Mouse (Mus musculus): Measurements from ENCODE around the gene Etl4.
"Not testable (repeated sequence)": the region's sequence is repeated elsewhere in the genome, so short reads cannot be mapped to it uniquely, and the experiment has no call there.

Etl4 gene

GRCm38 (mm10) chr2:20302517-20302916 is 392.9 kb downstream of the Etl4 start:
- DNase-seq (ENCODE audit: low spot score in 2 of 2) = no peak

GRCm38 (mm10) chr2:20324954-20325353 is 415.4 kb downstream of the Etl4 start:
- DNase-seq (ENCODE audit: low spot score in 2 of 2) = no peak

DNA sequence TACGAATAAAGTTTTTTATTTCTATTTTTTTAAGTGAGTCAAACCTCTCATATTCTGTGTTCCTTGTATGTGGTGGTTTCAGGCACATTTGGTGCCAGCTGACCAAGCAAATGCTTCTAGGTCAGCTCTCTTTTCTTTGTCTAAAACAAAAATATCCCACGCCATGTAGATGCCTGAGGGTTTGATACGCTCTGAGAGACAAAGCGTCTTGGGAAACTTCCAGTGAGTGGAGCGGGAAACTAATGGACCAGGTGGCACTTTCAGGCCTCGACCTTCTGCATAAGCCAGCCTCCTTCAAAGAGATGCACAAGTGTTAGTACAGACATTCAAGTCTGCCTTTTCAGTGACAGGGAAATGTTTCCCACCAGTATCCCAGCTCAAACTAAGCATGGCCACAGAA is 426.6 kb downstream of the Etl4 start:
- DNase-seq (ENCODE audit: low spot score in 2 of 2) = no peak

DNA sequence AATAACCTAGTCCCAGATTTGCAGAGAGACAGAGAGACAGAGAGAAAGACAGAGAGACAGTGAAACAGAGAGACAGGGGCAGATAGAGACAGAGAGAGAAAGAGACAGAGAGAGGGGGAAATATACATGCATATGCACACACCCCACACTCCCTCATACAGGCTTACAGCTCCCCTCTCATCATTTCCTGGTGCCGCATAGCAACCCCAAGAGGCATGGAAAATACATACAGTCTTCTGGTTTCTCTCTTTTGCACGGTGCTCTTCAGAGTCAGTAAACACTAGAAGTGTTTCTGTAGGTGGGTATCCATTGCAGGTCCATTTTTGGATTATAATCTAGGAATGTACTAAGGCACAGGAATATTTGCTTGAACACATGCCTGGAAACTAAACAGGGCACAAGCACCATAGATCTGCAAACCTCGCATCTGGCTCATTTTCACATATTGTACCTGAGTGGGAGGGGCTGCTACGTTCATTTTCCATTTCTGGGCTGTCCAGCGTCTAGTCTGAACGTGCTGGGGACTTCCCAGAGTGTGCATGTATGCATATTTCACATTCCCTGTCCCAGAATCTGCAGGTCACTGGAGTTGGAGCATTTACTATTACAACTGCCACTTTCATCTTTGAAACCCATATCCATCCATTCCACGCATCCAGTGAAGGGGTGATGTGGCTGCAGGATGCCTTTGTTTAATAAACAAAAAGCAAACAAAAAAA is 429.6 kb downstream of the Etl4 start:
- DNase-seq (ENCODE audit: low spot score in 2 of 2) = no peak

DNA sequence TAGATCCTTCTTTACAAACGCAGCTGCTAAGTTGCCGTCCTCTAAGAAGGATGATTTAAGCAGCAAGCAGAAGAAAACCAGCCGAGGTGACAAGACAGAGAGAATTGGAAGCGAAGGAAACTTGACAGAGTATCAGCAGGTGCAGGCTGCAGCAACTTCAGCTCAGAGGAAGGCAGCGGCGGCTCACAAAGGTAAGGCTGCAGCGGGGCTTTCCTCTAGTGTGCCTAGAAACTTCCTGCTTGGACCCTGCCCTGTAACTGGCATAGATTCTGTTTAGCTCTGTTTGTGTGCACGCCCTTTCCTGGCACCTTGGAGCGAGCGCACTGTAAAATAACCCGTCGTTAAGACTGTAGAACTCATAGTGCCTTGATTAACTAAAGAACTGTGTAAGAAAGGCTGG is 430.3 kb downstream of the Etl4 start:
- no peak for DNase-seq (ENCODE audit: low spot score in 2 of 2)

DNA sequence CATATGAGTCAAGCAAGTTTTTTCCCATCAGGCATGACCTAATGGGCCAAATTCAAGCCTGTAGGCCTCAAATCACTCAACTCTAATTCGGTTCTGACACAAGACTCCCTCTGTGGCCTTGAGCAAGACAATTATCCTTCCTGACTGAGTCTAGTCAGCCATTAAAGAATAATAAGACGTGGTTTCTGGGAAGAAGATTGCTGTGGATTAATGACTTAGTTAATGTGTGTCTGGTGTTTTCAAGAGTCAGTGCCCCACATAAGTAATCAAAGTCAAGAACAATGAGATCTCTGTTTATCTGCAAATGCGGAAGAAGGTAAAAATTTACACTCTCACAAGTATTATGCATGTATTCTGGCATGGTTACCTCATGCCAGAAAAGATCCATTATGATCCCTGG is 437.3 kb downstream of the Etl4 start:
- DNase-seq (ENCODE audit: low spot score in 2 of 2) = no peak

DNA sequence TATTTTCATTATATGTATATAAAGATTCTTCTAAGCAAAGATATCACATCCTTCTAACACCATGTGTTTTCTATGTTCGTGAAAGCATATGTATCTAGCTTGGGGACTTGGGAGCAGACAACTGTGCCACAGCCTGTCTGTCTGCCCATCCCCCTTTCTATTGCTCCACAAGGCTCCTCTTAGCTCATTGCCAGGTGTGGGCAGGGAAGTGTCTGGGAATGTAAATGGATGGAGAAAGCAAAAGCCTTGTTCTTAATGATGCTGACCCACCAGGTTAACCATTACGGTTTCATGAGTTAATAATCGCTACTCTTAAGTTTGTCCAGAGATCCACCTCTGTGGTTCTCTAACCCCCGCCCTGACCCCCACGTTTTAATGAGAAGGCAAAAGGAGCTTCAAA is 439.7 kb downstream of the Etl4 start:
- DNase-seq (ENCODE audit: low spot score in 2 of 2) = no peak

DNA sequence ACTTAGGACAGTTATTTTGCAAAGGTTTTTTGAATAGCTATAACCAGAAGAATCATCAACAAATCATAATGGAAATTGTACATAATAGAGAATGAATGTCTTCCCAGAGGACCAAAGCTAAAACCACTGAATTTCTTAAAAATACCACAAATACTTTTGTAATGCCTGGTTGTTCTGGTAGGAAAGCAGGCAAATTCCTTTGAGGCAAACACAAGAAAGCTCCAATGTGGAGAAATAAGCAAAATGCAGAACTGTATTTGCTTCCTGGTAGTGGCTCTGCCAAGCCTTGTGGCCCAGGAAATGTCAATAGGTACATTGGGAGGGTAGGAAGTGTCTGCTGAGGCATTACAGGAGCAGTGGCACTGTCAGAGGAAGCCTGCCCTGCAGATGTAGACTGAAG is 443.2 kb downstream of the Etl4 start:
- DNase-seq (ENCODE audit: low spot score in 2 of 2) = no peak

DNA sequence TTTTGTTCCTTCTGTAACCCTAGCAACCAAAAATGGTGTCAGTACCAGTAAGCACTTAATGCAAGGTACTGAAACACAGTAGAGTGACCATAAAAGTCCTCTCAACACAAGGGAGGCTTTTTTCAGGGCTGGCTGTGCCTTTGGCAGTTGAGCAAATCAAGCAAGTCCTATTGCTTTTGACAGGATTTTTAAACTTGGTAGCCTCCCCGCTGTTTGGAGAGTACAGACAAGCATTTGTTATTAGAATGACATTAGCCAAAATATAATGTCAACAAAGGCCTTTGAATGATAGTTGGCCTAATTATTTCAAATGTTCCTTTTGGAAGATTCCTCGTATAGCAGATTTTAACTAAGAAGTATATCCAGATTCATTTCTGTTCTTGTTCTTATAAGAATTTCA is 467.4 kb downstream of the Etl4 start:
- DNase-seq (ENCODE audit: low spot score in 2 of 2) = no peak

- DNase-seq (ENCODE audit: low spot score in 2 of 2) = not testable (repeated sequence)
Observed at GRCm38 (mm10) chr2:20380874-20381273, 471.3 kb downstream of the Etl4 start.

DNA sequence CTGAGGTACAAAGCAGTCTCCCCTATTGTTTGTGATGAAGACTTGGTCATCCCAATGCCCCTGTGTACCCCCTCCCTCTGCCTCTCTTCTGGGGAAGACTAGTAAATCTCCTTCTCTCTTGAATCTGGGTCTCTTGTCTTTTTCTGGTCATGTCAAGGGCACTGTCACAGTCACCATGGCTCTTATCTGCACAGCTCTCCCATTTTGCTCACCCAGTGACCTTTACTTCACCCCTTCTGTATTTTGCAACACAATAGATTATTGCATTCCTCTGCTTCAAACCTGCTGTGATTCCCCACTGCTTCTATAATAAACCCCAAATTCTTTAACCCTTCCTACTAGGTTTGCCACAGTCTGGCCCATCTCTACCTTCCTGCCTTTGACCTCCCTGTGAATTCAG is 484.5 kb downstream of the Etl4 start:
- DNase-seq (ENCODE audit: low spot score in 2 of 2) = no peak

GRCm38 (mm10) chr2:20396978-20397377 is 487.4 kb downstream of the Etl4 start:
- no peak for DNase-seq (ENCODE audit: low spot score in 2 of 2)

DNA sequence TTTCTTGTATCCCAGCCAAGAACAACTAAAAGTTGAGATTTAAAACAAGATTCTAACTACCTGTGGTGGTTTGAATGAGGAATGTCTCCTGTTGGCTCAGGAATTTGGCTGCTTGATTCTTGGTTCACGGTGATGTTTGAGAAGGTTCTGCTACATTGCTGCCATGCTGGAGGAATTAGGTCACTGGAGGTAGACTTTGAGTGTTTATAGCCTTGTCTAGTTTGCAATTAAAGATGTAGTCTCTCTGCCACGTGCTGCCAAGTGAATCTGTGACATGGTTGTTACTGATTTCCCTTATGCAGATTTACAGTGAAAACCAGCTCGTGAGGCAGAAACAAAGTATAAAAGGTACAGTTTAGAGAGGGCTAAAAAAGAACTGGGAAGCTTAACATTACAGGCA is 491.0 kb downstream of the Etl4 start:
- no peak for DNase-seq (ENCODE audit: low spot score in 2 of 2)

GRCm38 (mm10) chr2:20404395-20404794 is 494.8 kb downstream of the Etl4 start:
- no peak for DNase-seq (ENCODE audit: low spot score in 2 of 2)

GRCm38 (mm10) chr2:20407101-20407500 is 497.5 kb downstream of the Etl4 start:
- DNase-seq (ENCODE audit: low spot score in 2 of 2) = no peak

DNA sequence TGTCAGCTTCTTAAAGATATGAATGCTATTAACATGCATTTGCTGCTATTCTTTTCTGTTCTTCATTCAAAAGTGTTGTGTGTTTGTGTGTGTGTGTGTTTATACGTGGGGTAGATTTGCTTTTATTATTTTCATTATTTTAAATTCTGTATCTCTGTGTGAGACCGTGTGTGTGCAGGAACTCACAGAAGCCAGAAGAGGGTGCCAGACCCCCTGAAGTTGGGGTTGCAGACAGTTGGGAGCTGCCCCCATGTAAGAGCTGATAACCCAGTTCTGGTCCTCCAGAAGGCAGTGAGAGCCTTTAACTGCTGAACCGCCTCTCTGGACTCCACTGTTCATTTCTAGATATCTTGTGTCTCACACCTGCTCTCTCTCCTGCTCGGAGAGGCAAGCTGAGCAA is 505.3 kb downstream of the Etl4 start:
- DNase-seq (ENCODE audit: low spot score in 2 of 2) = no peak

DNA sequence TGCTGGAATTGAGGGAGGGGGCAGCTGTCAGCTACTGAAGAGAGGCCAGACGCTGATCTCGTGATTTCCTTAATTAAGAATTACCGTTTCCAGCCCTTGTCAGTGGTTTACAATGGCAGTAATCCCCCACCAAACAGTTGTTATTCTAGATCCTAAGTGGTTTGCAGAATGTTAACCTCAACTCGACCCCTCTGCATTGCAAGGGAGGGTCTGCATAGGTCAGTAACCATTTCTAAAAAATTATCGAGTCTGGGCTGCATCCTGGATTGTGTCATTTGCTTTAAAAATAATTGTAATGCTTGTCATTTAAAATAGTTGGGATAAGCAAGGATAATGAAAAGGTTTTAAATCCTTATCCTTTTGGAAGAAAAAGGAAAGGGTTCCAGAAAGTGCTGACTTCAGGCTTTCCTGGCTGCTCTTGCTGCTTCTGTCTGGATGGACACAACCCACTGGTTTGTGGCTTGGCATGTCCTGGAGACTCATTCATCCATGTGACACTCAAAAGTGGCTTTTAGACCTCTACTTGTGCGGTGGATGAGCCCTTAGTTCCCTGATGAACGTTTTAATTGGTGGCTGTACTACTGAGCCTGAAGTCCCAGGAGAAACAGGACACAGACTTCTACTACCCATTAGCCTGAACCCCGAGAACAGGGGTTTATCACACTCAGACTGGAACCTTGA is 507.5 kb downstream of the Etl4 start:
- no peak for DNase-seq (ENCODE audit: low spot score in 2 of 2)

DNA sequence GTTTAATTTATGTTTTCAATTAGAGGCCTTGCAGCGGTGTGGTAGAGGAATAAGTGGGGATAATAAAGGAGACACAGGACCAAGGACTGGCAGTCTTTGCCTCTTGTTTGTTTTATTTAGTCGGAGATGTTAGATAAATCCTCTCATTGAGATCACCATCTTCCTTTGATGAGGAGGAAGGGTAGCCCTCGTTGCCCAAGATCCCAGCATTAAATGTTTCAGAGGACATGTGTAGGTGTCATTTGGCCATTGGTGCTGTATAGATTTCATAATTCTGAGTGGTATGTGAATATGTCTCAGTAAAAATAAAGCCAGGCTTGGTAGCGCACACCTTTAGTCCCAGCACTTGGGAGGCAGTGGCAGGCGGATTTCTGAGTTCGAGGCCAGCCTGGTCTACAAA is 508.4 kb downstream of the Etl4 start:
- DNase-seq (ENCODE audit: low spot score in 2 of 2) = no peak

DNA sequence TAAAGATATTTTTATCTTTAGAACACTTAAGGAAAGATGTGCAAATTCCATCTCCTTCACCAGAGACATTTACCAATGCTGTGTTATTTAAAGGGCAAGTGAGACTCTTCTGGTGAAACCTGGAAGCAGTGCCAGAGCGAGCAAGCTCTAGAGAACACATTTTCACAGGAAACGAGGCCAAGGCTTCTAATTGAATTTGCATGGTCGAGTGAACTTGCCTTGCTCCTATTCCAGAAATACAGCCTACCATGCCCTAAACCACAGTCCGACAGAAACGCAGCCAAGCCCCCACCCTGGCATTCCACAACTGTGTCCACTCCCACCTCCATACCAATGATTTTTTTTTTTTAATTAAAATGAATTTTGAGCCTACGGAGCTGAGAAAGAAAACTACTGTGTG is 510.4 kb downstream of the Etl4 start:
- no peak for DNase-seq (ENCODE audit: low spot score in 2 of 2)

DNA sequence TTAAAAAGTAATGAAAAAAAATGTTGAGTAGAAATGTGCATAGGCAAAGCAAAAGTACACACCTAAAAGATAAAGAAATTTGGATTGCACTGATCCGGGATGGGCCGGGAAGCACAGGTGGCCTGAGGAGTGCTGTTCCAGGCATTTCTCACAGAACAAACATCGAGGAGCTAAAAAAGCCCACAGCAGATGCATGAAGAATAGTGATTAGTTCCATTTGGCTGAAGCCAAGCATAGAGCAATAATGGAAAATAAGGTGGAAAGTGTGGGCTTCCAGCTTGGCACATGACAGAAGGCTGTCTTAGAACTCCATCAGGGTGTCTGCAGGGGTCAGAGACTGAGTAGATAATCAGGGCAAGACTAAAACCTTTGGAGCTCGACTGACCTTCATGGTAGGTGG is 512.7 kb downstream of the Etl4 start:
- DNase-seq (ENCODE audit: low spot score in 2 of 2) = no peak

DNA sequence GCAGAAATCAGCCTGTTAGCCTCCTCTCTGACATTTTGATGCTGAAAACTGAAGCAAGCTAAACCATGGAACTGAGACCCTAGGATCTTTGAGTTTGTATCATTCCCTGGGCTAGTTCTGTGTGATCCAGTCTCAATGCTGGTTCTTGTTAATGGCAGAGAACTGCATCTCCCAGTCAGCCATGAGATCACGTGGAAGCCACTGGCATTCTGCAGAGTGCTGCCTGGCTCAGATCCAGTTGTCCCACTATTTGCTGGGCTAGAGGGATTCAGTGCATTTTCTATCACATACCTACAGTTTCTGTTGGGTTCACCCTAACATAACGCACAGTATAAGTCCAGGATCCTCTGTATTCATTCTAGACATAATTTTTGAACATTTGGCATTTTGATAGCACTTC is 524.1 kb downstream of the Etl4 start:
- no peak for DNase-seq (ENCODE audit: low spot score in 2 of 2)

DNA sequence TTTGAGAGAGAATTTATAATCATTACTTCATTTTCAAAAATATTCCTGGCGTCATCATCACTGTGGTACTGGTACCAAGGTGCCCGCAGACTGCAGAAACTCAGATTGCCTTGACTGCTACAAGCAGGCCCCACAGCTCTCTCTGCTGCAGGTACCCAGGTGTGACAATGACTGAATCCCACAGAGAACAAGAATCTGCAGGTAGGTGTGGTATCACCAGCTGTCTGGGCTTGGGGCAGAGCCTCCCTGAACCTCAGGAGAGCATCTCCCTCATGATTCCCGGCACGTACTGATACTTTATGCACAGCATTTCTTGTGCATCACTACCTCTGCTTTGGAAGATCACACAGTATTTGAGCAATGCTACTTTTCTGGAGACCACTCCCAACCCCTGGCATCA is 526.0 kb downstream of the Etl4 start:
- DNase-seq (ENCODE audit: low spot score in 2 of 2) = no peak

- no peak for DNase-seq (ENCODE audit: low spot score in 2 of 2)
Observed at GRCm38 (mm10) chr2:20442731-20443130, 533.2 kb downstream of the Etl4 start.

All from heart, adult 9 months (tissue).